Mouse (Mus musculus): ENCODE measurements around the gene Tmprss12. TPM values are rescaled to one million over a fixed set of nuclear protein-coding genes. Genes with fewer than 3 reads are reported as not detected.
"Not testable (repeated sequence)": the region's sequence is repeated elsewhere in the genome, so short reads cannot be mapped to it uniquely, and the experiment has no call there.

Gene Tmprss12
- total RNA-seq, 2 experiments from 2014 or later: not detected

DNA sequence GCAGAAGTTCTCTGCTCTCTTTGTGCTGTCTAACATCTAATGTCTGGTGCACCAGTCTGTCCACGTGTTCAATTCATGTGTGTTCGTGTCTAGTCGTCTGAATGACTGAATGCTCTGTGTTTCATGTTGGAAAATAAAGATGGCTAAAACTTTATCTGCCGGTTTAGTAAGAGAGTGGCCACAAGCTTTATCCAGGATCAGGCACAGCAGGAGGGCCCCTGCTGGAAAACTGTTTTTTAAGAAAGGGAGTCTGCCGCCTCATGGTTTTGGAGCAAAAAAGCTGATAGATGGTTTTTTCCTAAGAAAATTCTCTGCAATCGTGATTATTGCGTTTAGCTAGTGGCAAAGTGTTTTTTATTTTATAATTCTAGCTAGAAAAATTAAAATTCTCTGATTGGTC is 10.0 kb upstream of the Tmprss12 start:
- ATAC-seq (replicated peaks; ENCODE audit: low FRiP score, poor library complexity, severe bottlenecking): not testable (repeated sequence)

DNA sequence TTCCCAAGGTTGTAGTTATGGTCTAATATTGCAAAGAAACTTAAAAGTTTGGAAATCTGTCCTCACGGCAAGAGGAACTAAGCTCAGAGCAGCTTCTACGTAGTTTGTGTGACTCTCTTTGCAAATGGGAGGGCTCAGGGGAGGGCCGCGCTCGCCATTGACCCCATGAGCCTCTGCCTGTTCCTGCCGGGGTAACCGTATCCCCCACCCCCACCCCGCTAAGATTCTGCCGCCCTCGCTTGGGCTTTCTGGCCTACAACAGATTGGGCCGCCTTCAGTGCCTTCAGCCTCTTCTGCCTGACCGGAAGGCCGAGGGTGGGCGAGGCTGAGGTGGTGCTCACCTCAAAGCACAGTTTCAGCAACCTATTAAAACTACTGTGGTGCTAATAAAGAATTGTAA is 9.2 kb upstream of the Tmprss12 start:
- ATAC-seq (replicated peaks; ENCODE audit: low FRiP score, poor library complexity, severe bottlenecking): no peak

DNA sequence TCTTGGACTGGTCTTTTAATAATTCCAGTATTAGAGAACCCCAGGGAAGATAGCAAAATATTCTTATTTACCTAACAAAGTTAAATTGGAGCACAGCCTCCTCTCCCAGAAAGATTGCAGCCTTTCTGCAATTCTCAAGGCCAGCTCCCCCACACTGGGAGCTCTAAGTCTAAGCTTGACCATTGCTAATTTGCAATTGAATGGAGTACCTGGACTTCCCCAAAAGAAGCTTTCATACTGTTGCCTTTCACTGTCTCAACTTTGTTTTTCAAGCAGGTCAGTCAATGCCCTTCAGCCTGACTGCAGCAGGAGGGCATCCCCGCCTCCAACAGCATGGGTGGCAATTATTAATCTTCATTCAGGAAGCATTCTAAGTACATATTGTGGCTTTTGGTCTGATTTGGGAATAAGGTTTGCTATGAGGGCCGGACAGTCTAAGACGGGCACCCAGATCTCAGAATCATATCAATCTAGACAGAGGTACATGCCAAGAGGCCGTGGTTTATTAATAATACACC is 6.8 kb upstream of the Tmprss12 start:
- not testable (repeated sequence) for ATAC-seq (replicated peaks; ENCODE audit: low FRiP score, poor library complexity, severe bottlenecking)

DNA sequence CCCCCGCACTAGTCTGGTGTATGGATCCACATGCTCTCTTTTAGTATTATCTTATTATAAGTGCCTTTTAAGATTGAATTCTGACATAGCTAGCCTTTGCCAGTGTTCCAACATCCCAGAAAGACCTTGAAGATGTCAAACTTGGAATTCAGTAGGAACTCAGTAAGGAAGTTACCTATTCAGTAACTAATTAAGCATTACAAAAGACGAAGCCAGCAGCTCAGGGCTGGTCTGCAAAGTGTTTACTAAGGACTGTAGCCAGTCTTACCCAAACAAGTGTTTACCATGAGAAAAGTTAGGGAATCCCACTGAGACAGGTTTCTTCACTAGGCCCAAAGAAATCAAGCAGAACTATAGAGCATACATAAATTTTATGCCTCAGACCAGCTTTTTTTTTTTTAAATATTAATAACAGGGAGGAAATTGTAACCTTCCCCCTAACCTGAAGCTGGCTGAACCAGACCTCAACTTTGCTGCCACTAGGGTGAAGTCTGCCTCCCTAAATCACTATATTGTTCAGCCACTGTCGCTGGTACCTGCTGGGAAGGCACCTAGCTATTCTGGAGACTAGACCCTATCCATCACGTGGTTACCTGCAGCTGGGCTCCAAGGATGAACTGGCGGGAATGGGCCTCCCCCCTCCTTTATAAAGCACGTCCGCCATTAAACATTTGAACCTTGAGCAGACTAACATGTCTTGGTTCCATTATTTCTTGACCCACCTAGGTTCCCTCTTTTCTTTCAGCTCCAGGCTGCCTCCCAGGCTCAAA is 5.7 kb upstream of the Tmprss12 start:
- ATAC-seq (replicated peaks; ENCODE audit: low FRiP score, poor library complexity, severe bottlenecking): no peak

DNA sequence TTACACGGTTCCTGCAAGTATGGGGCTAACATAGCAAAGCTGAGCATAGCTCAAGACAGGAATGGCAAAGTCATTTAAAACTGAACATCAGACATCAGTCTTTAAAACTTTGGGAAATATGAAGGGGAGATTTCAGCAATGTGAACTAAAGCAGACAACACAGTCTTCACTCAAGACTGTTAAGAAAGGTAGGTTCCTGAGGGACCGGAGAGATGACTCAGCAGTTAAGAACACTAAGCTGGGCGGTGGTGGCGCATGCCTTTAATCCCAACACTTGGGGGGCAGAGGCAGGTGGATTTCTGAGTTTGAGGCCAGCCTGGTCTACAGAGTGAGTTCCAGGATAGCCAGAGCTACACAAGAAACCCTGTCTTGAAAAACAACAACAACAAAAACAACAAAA is 4.2 kb upstream of the Tmprss12 start:
- ATAC-seq (replicated peaks; ENCODE audit: low FRiP score, poor library complexity, severe bottlenecking): no peak

DNA sequence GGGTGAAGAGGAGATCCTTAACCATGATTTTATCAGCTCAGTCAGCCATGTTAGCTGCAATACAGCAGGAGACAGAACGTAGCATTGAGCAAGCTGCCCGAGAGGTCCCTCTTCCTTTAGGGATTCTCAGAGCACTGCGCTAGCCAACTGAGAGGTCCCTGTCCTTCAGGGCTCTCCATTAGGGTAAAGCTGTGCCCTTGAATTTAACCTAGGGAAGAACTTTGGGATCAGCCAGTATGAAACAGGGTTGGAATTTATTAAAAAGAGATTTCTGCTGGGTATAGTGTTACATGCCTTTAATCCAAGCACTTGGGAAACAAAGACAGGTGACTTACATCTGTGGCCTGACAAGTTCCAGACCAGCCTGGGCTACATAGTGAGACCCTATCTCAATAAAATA is 3.1 kb upstream of the Tmprss12 start:
- no peak for ATAC-seq (replicated peaks; ENCODE audit: low FRiP score, poor library complexity, severe bottlenecking)

DNA sequence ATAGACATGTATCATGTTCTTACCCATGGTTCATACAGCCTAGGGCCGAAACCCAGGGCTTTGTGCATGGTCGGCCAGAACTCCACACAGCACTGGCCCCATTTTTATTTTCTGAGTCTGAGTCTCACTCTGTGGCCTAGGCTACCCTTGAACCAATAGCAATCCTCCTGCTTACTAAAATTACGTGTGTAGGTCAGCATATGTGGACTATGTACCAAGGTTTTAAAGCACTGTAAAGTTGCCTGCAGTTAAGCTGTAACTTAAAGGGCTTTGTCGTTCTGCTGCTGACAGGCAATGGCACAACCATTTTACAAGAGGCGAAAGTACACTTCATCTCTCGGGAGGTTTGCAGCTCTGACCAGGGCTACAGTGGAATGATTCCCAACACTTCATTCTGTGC is 8.3 kb downstream of the Tmprss12 start:
- no peak for ATAC-seq (replicated peaks; ENCODE audit: low FRiP score, poor library complexity, severe bottlenecking)

DNA sequence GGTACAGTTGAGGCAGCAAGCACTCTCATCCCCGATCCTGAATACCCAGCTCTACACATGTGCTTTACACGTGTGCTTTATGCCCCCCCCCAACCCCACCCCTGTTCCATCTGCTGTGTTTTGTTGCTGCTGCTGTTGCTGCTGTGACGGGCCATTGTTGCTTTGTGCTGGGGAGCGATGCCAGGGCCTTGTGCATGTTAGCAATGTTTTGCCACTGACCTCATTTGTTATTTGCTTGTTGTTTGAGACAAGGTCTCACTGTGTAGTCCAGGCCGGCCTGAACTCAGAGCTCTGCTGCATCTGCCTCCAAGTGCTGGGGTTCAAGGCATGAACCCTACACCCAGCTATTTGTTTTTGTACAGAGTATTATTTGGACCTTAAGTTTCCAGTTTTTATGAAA is 10.2 kb downstream of the Tmprss12 start:
- ATAC-seq (replicated peaks; ENCODE audit: low FRiP score, poor library complexity, severe bottlenecking): no peak

DNA sequence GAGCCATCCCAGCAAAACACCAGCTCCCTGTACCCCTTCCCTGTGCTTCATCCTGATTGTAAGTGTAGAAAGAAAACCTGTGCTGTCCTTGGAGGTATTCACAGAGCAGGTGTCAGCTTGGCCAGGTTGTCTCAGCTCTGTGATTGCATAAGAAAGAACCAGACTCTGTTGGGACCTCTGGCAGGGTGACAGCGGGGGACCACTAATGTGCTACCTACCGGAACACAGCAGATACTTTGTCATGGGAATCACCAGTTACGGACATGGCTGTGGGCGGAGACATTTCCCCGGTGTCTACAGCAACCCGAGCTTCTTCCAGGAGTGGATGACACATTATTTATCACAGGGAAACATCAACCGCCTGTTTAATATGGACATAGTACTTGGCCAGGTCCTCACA is 11.7 kb downstream of the Tmprss12 start:
- ATAC-seq (replicated peaks; ENCODE audit: low FRiP score, poor library complexity, severe bottlenecking): no peak

DNA sequence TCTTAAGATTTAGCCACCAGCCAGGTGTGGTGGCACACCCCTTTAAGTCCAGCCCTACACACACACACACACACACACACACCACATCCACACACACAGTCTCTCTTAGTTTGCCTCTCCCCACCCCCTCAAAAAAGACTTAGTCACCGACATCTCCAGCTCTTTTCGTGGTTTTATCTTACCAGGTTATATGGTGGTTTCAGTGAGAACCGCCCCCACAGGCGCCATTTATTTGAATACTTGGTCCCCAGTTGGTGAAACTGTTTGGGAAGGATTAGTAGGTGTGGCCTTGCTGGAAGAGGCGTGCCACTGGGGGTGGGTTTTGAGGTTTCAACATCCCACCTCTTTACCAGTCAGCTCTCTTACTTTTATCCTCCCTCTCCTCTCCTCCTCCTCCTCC is 17.2 kb downstream of the Tmprss12 start:
- no peak for ATAC-seq (replicated peaks; ENCODE audit: low FRiP score, poor library complexity, severe bottlenecking)

DNA sequence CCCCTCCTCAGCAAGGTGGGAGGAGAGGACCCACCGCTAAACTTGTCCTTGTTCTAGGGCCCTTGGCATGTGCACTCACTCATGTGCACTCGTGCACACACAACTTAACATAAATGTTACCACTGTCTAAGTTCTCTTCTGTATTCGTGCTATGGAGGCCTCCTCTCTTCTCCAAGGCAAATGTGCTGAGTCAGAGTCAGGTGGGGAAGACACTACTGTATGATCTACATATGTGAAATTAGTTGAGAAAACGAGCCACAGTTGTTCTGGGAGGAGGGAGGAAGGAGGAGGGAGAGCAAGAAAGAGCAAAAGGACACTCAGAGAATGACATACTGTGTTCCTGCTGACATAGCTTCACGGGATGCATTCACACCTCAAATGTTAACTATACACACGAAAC is 19.9 kb downstream of the Tmprss12 start:
- ATAC-seq (replicated peaks; ENCODE audit: low FRiP score, poor library complexity, severe bottlenecking): no peak

DNA sequence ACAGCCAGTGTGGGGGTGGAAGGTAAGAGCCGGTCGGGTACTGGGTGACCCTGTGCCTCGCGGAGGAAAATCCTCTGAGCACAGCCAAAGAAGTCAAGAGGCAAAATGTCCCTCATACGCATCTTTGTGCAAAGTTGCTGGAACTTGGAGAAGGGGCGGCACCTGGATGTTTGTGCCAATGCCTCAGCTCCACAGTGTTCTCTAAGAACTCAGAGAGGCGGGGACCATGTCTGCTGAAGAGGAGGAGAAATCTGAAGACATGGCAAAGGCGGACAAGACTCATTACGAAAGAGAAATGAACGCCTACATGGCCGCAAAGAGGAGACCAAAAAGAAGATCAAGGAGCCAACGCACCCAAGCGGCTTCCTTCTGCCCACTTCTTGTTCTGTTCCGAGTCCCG is 20.9 kb downstream of the Tmprss12 start:
- ATAC-seq (replicated peaks; ENCODE audit: low FRiP score, poor library complexity, severe bottlenecking): no peak

DNA sequence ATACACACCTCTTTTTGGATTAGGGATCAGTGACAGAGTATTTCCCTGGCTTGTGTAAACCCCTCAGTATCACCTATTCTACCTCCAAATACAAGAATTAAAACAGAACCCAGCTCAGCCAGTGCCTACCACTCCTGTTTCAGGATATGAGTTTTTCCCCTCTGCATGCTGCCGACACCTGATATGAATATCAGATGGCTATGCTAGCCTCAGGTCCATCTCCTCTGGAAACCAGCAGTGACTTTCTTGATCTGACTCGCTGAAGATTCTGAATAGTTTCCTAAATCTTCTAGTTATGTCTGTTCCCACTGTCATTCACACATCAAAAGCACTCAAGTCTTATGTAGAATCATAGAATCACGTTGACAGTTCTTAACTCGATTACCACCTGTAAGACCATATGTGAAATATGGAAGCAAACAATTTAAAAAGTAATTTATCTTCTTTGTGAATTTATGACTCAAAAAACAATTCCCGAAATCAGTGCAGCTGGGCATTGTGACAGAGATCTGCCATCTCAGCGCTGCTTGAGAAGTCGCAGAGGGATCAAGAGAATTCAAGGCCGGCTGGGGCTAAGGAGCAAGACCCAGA is 22.9 kb downstream of the Tmprss12 start:
- no peak for ATAC-seq (replicated peaks; ENCODE audit: low FRiP score, poor library complexity, severe bottlenecking)

DNA sequence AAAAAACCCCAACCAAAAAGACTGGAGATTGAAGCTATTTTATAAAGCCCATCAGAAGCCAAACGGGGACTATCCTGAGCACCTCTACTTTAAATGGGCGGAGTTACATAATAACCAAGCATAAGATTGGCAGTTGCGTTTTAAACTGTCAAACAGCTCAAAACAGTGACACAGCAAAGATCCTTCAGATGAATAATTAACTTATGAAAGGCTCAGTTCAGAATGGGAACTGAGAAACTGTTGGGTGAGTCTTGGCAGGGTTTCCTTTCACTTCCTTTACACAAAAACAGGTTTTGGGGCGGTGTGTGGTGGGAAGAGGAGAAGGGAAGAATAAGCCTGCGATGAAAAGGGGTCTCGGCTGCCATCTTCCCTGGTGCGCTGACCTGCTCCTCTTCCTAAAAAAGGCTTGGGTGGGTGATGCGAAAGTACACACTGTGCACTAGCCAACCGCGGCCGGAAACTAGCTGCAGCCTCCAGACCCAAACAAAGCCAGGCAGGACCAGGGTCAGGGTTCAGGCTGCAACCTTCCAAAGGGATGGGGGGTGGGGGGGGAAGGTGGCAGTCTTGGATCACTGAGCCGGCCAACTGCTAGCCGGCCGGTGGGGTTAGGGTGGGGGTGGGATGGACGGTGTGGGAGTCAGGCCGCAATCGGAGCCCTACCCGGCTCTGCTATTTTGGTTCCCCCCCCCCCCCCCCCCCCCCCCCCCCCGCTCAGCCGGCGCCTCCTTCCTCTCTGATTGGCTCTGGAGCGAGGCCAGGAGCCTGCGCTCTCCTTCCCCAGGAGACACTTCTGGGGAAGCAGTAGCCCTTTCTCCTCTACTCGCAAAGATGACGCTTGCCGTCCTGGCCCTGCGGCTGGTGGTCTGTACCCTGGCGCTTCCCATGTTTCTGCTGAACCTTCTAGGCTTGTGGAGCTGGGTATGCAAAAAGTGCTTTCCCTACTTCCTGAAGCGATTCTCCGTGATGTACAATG is 23.7 kb downstream of the Tmprss12 start, which contains the start of gene Mettl7a1:
TSS of gene Mettl7a1 (plus strand) at position 122 of the 973 bp plus-strand sequence.
- peak; percentile 75 for ATAC-seq (replicated peaks; ENCODE audit: low FRiP score, poor library complexity, severe bottlenecking)

DNA sequence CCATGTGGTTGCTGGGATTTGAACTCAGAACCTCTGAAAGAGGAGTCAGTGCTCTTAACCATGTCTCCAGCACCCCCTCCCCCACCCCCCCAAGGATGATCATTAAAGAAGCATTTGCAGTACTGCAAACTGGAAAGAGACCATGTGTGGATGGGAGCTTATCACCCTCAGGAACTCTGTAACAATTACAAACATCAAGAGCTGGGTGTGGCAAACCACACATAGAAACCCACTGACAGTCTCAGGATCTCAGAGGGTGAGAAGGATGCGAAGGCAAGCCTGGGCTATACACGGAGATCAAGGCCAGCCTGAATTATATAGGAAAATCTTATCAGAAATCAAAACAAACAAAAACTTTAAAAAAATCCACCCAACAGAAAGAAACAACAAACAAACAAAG is 25.6 kb downstream of the Tmprss12 start:
- ATAC-seq (replicated peaks; ENCODE audit: low FRiP score, poor library complexity, severe bottlenecking): no peak

DNA sequence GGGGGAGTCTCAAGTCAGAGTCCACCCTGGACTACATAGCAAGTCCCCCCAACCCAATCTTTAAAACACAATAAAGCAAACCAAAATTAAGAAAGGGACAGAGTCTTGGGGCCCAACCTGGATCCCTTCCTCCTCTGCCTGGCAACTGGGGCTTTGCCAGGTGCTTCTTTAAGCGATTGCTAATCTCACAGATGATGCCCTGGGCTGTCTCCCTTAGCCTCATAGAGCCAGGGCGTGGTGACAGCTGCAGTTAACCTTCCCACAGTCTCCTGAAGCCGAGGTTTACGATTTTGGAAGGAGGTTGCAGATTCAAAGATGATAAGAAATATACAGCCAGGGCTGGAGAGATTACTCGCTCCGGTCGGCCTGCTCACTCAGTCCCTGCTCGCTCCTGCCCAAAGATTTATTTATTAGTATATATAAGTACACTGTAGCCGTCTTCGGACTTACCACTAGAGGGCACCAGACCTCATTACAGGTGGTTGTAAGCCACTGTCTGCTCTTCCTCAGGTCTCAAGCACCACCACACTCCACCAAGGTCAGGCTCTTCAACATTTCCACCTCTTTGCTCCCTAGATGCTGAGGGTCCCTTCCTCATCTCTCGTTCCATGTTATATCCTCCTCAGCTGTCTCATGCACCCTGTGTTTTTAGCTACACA is 26.9 kb downstream of the Tmprss12 start:
- ATAC-seq (replicated peaks; ENCODE audit: low FRiP score, poor library complexity, severe bottlenecking): peak; percentile 37; the same call in 1 of the 2 replicates

DNA sequence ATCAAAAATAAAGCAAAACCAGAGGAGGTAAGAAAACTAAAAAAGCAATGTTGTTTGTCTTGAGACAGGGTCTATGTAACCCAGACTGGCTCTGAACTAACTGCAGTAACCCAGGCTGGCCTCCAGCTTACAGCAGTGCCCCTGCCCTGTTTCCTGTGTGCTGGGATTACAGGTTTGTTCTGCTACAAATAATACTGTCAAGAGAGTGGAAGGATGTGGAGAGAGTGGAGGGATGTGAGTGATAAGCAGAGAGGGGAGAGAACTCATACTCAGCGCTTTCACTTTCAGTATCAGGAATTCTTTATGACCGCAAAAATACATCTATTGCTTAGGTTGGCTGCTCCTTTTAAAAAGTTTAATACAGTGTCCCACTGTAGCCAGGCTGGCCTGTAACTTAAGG is 31.7 kb downstream of the Tmprss12 start:
- ATAC-seq (replicated peaks; ENCODE audit: low FRiP score, poor library complexity, severe bottlenecking): no peak

DNA sequence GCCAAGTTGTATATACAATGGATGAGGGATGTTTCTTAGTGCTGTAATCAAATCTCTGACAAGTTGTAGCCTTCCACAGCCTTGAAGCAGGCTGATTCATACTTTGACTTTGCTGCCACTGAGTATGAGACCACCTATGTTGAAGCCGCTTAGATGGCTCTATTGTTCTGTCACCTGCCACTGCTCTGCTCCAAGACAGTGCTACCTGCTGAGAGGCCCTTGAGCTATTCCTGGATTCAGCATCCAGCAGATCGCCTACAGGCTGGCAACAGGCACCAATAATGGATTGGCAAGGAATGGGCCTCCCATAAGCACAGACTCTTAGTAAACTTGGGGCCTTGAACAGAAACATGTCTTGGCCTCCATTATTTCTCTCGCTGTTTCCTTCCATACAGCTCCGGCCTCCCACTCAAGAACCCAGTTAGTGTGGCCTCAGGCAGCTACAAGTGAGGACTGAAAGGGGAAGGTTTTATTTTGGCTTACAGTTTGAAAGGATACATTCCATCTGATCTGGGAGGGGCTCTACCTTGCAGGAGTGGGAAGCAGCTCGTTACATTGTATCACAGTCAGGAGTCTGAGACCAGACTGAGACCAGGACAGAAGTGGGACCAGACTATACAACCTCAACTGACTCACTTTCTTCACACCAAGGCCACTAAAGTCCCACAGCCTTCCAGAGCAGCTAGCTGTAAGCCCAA is 34.0 kb downstream of the Tmprss12 start:
- ATAC-seq (replicated peaks; ENCODE audit: low FRiP score, poor library complexity, severe bottlenecking): no peak

DNA sequence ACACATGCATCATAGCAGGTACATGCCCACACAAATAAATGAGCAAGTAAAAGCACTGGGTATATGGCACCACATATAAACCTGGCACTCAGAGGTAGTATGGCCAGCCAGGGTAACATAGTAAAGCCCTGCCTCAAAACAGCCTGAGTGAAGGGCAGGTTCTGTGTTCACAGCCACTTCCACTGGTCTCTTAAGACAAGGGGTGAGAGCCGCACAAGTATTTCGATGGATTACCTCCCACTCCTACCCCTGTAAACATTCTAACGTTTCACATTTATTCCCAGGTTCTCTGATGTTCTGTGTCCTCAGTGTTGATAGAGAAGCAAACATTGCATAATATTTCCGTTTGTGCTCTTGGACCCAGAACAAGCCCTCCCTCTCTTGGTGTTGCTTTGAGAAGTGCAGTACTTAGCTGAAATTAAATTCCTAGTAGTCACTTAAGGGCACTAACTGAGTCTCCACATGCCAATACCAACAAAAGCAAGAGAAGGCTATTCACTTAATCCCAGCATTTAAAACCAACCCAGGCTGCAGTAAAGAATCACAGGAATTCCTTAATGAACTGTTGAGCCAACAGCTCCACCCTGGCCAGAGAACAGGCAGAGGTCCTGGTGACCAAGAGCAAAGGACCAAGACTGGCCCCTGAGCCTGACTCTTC is 37.5 kb downstream of the Tmprss12 start:
- ATAC-seq (replicated peaks; ENCODE audit: low FRiP score, poor library complexity, severe bottlenecking): not testable (repeated sequence)

All from erythroid progenitor cell, adult 5-6 weeks (primary cell).